Mouse (Mus musculus) forebrain, embryonic 13.5 days (tissue): ENCODE data around the gene Sfmbt1. TPM values are rescaled to one million over a fixed set of nuclear protein-coding genes. Genes with fewer than 3 reads are reported as not detected.

ENCODE experiments used
- ATAC-seq: fragments of 200-750 bp; cut with Nextera tagmentation; 2 replicates; pipeline ENCODE4 v1.8.0; 2017
- H3K27ac ChIP-seq: fragments of 300-500 bp; sonication (generic); 2 replicates; pipeline ENCODE4 v1.5.1; 2015; ENCODE audit warnings: inconsistent platforms, mild to moderate bottlenecking, moderate library complexity
- H3K27me3 ChIP-seq: fragments of 300-500 bp; sonication (generic); 2 replicates; pipeline ENCODE4 v1.6.1; 2015; ENCODE audit warnings: mild to moderate bottlenecking, inconsistent platforms
- H3K36me3 ChIP-seq: fragments of 300-500 bp; sonication (generic); 2 replicates; pipeline ENCODE4 v1.6.1; 2015; ENCODE audit warnings: mild to moderate bottlenecking, inconsistent platforms; ENCODE audit not compliant: poor library complexity, severe bottlenecking
- H3K4me1 ChIP-seq: fragments of 300-500 bp; sonication (generic); 2 replicates; pipeline ENCODE4 v1.6.1; 2015; ENCODE audit warnings: inconsistent platforms
- H3K4me2 ChIP-seq: fragments of 300-500 bp; sonication (generic); 2 replicates; pipeline ENCODE4 v1.6.1; 2015; ENCODE audit warnings: inconsistent platforms, mild to moderate bottlenecking, moderate library complexity
- H3K4me3 ChIP-seq: fragments of 300-500 bp; sonication (generic); 2 replicates; pipeline ENCODE4 v1.5.1; 2015; ENCODE audit warnings: mild to moderate bottlenecking, inconsistent platforms
- H3K9ac ChIP-seq: fragments of 300-500 bp; sonication (generic); 2 replicates; pipeline ENCODE4 v1.6.1; 2015; ENCODE audit warnings: mild to moderate bottlenecking, inconsistent platforms
- H3K9me3 ChIP-seq: fragments of 300-500 bp; sonication (generic); replicated peaks from 2 replicates; pipeline ENCODE4 v1.6.1; 2016; ENCODE audit warnings: inconsistent platforms
- WGBS: fragments of 180-500 bp; shearing (Covaris S2); methylation state at CpG from one replicate; pipeline ENCODE4 v1.1.7; 2015; 5-methylcytosine and 5-hydroxymethylcytosine counted together
- polyA plus RNA-seq: library from polyadenylated mRNA; unstranded; fragments of >200 nt; fragmentation: Nextera tagmentation; extraction: Ambion mirVana; gene quantifications from 2 replicates; pipeline ENCODE4 v1.2.1, GENCODE M21; 2015

Sfmbt1 gene
- polyA plus RNA-seq, 1 experiment from 2014 or later: 23.5 TPM

GRCm38 (mm10) chr14:30784614-30785013 lies 70.0 kb downstream of the Sfmbt1 start:
- 94% methylated on average over 6 of the region's 6 CpGs for WGBS

GRCm38 (mm10) chr14:30789471-30789870 lies 74.8 kb downstream of the Sfmbt1 start:
- H3K36me3 ChIP-seq: peaks cover 48% of the 10 kb centered on the region
- H3K27ac ChIP-seq: no peak overlapping the region
- H3K9ac ChIP-seq: no peak overlapping the region
- H3K27me3 ChIP-seq: no peaks in the 10 kb centered on the region
- H3K4me1 ChIP-seq: no peaks in the 10 kb centered on the region
- no peak overlapping the region for H3K4me2 ChIP-seq
- ATAC-seq: no peak
- WGBS: 80% methylated on average over 1 of the region's 1 CpGs
- no peaks in the 10 kb centered on the region for H3K9me3 ChIP-seq
- H3K4me3 ChIP-seq: no peak overlapping the region

More at GRCm38 (mm10) chr14:30784614-30785013, 70.0 kb downstream of the Sfmbt1 start:
- H3K4me1 ChIP-seq: no peaks in the 10 kb centered on the region
- no peak overlapping the region for H3K4me2 ChIP-seq
- no peak for ATAC-seq
- peaks cover 45% of the 10 kb centered on the region for H3K36me3 ChIP-seq
- no peak overlapping the region for H3K9ac ChIP-seq
- H3K27ac ChIP-seq: no peak overlapping the region
- H3K27me3 ChIP-seq: no peaks in the 10 kb centered on the region
- no peak overlapping the region for H3K4me3 ChIP-seq
- no peaks in the 10 kb centered on the region for H3K9me3 ChIP-seq

GRCm38 (mm10) chr14:30792871-30793270 lies 78.2 kb downstream of the Sfmbt1 start:
- H3K9me3 ChIP-seq: no peaks in the 10 kb centered on the region
- H3K4me3 ChIP-seq: no peak overlapping the region
- no peak for ATAC-seq
- peaks cover 30% of the 10 kb centered on the region for H3K36me3 ChIP-seq
- 91% methylated on average over 3 of the region's 3 CpGs for WGBS
- no peak overlapping the region for H3K27ac ChIP-seq
- H3K9ac ChIP-seq: no peak overlapping the region
- no peaks in the 10 kb centered on the region for H3K4me1 ChIP-seq
- H3K4me2 ChIP-seq: no peak overlapping the region
- no peaks in the 10 kb centered on the region for H3K27me3 ChIP-seq

GRCm38 (mm10) chr14:30801756-30802155 lies 87.1 kb downstream of the Sfmbt1 start:
- ATAC-seq: no peak
- H3K36me3 ChIP-seq: peaks cover 36% of the 10 kb centered on the region
- no peaks in the 10 kb centered on the region for H3K4me1 ChIP-seq
- no peak overlapping the region for H3K27ac ChIP-seq
- H3K27me3 ChIP-seq: no peaks in the 10 kb centered on the region
- H3K4me2 ChIP-seq: no peak overlapping the region
- H3K9me3 ChIP-seq: no peaks in the 10 kb centered on the region
- H3K9ac ChIP-seq: no peak overlapping the region
- no peak overlapping the region for H3K4me3 ChIP-seq
- WGBS: 95% methylated on average over 2 of the region's 2 CpGs

- H3K27me3 ChIP-seq: no peaks in the 10 kb centered on the region
- peaks cover 40% of the 10 kb centered on the region for H3K36me3 ChIP-seq
- ATAC-seq: no peak
- H3K4me1 ChIP-seq: peaks cover 7% of the 10 kb centered on the region
- no peak overlapping the region for H3K4me3 ChIP-seq
- H3K27ac ChIP-seq: no peak overlapping the region
- no peaks in the 10 kb centered on the region for H3K9me3 ChIP-seq
- 79% methylated on average over 3 of the region's 3 CpGs for WGBS
- no peak overlapping the region for H3K9ac ChIP-seq
- H3K4me2 ChIP-seq: no peak overlapping the region
Observed at GRCm38 (mm10) chr14:30821136-30821535, 106.5 kb downstream of the Sfmbt1 start.

- 74% methylated on average over 6 of the region's 6 CpGs for WGBS
- H3K4me2 ChIP-seq: no peak overlapping the region
- no peaks in the 10 kb centered on the region for H3K27me3 ChIP-seq
- H3K36me3 ChIP-seq: peaks cover 9% of the 10 kb centered on the region
- H3K4me3 ChIP-seq: no peak overlapping the region
- no peak for ATAC-seq
- peaks cover 18% of the 10 kb centered on the region for H3K4me1 ChIP-seq
- H3K9me3 ChIP-seq: no peaks in the 10 kb centered on the region
- no peak overlapping the region for H3K9ac ChIP-seq
- H3K27ac ChIP-seq: no peak overlapping the region
Observed at GRCm38 (mm10) chr14:30824456-30824995, 109.9 kb downstream of the Sfmbt1 start.

GRCm38 (mm10) chr14:30825021-30825475 lies 110.4 kb downstream of the Sfmbt1 start:
- Histone ChIP-seq H3K4me1 (peaks cover 18% of the 10 kb centered on the region), H3K9me3 (no peaks in the 10 kb centered on the region), H3K27ac (no peak overlapping the region), H3K36me3 (peaks cover 4% of the 10 kb centered on the region), H3K4me2 (peak overlapping the region; percentile 83), H3K27me3 (no peaks in the 10 kb centered on the region), H3K9ac (no peak overlapping the region), H3K4me3 (peak overlapping the region; percentile 82)
- WGBS: 37% methylated on average over 5 of the region's 5 CpGs
- no peak for ATAC-seq

GRCm38 (mm10) chr14:30825476-30826131 lies 111.0 kb downstream of the Sfmbt1 start, which contains the start of gene Tmem110:
TSS of gene Tmem110 (plus strand) at chr14:30825590.
- Histone ChIP-seq H3K4me1 (peaks cover 18% of the 10 kb centered on the region), H3K9me3 (no peaks in the 10 kb centered on the region), H3K27ac (peak within 1 kb of the TSS; percentile 25; the same call in 1 of the 2 replicates), H3K36me3 (no peaks in the 10 kb centered on the region), H3K4me2 (peak within 1 kb of the TSS; percentile 83), H3K27me3 (no peaks in the 10 kb centered on the region), H3K9ac (peak within 1 kb of the TSS; percentile 87), H3K4me3 (peak within 1 kb of the TSS; percentile 82)
- under 1% methylated on average over 45 of the region's 68 CpGs for WGBS
- peak; percentile 97 for ATAC-seq

GRCm38 (mm10) chr14:30826174-30827140 lies 111.8 kb downstream of the Sfmbt1 start:
- peak overlapping the region; percentile 83 for H3K4me2 ChIP-seq
- no peaks in the 10 kb centered on the region for H3K27me3 ChIP-seq
- H3K27ac ChIP-seq: no peak overlapping the region
- peak overlapping the region; percentile 82 for H3K4me3 ChIP-seq
- peak overlapping the region; percentile 87 for H3K9ac ChIP-seq
- H3K9me3 ChIP-seq: no peaks in the 10 kb centered on the region
- WGBS: 20% methylated on average over 17 of the region's 17 CpGs
- no peaks in the 10 kb centered on the region for H3K36me3 ChIP-seq
- ATAC-seq: peak; percentile 41
- peaks cover 18% of the 10 kb centered on the region for H3K4me1 ChIP-seq

GRCm38 (mm10) chr14:30827480-30827879 lies 112.8 kb downstream of the Sfmbt1 start:
- H3K9ac ChIP-seq: no peak overlapping the region
- no peaks in the 10 kb centered on the region for H3K36me3 ChIP-seq
- no peak overlapping the region for H3K4me2 ChIP-seq
- H3K27ac ChIP-seq: no peak overlapping the region
- H3K27me3 ChIP-seq: no peaks in the 10 kb centered on the region
- 87% methylated on average over 4 of the region's 4 CpGs for WGBS
- H3K9me3 ChIP-seq: no peaks in the 10 kb centered on the region
- peaks cover 18% of the 10 kb centered on the region for H3K4me1 ChIP-seq
- H3K4me3 ChIP-seq: no peak overlapping the region
- ATAC-seq: no peak

GRCm38 (mm10) chr14:30828077-30828476 lies 113.4 kb downstream of the Sfmbt1 start:
- Histone ChIP-seq H3K27ac (no peak overlapping the region), H3K36me3 (no peaks in the 10 kb centered on the region), H3K4me2 (no peak overlapping the region), H3K27me3 (no peaks in the 10 kb centered on the region), H3K4me1 (peaks cover 18% of the 10 kb centered on the region), H3K9ac (no peak overlapping the region), H3K4me3 (no peak overlapping the region), H3K9me3 (no peaks in the 10 kb centered on the region)
- 92% methylated on average over 4 of the region's 4 CpGs for WGBS
- no peak for ATAC-seq
